Mouse (Mus musculus): Measurements from ENCODE around the gene Kif13a. TPM values are rescaled to one million over a fixed set of nuclear protein-coding genes. Genes with fewer than 3 reads are reported as not detected.
A peak's percentile ranks its signal among the peaks of the same experiment; 100 is the strongest.

Kif13a gene
- polyA plus RNA-seq, 1 experiment from 2014 or later = 30.6 TPM

DNA sequence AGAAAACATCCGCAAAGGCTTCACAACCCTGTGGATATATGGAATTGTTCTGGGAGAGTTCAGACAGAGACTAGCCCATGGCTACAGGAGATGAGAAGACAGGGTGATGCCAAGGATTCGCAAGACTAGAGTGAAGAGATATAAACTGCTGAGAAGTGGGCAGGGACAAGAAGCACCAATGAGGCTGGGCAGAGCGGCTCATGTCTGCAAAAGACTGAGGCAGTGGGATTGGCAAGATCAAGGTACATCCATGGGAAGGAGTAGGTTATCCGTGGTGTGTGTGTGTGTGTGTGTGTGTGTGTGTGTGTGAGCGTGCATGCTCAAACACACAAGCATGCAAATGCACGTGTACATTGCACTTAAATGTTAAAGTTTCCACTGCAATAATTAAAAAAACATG is 49.4 kb downstream of the Kif13a start:
- 86% methylated on average over 6 of the region's 6 CpGs for WGBS
- no peak for ATAC-seq (ENCODE audit: borderline replicate concordance, extremely low read depth, low FRiP score, low TSS enrichment)
- H3K4me3 ChIP-seq = no peak overlapping the region
- H3K27me3 ChIP-seq = no peaks in the 10 kb centered on the region
- no peak overlapping the region for H3K9ac ChIP-seq
- no peak overlapping the region for H3K4me2 ChIP-seq
- H3K4me1 ChIP-seq = peaks cover 52% of the 10 kb centered on the region
- no peak overlapping the region for H3K27ac ChIP-seq
- no peaks in the 10 kb centered on the region for H3K9me3 ChIP-seq
- no peaks in the 10 kb centered on the region for H3K36me3 ChIP-seq

DNA sequence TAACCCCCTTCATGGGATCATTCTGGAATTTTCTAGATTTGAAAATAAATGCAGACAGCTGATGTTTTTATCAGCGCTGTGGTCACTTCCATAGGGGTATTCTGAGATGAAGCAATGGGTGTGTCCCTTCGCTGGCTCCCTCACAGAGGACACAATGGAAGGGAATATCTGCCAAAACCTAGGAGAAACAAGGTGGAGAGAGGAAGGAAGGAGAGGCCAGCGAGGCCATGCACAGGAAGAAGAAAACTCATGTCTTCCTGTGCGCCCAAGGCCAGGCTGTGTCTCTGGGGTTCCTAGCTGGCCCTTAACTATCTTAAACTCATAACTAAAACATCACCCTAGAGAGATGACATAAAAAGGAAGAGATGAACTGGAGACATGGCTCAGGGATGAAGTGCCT is 52.6 kb downstream of the Kif13a start:
- H3K36me3 ChIP-seq = no peaks in the 10 kb centered on the region

GRCm38 (mm10) chr13:46875377-46875776 is 54.3 kb downstream of the Kif13a start:
- no peaks in the 10 kb centered on the region for H3K36me3 ChIP-seq
- H3K27me3 ChIP-seq = no peaks in the 10 kb centered on the region
- no peaks in the 10 kb centered on the region for H3K9me3 ChIP-seq
- no peak overlapping the region for H3K4me3 ChIP-seq
- no peak overlapping the region for H3K4me2 ChIP-seq
- peak; percentile 95 for ATAC-seq (ENCODE audit: borderline replicate concordance, extremely low read depth, low FRiP score, low TSS enrichment)
- WGBS = 8% methylated on average over 6 of the region's 6 CpGs
- peaks cover 58% of the 10 kb centered on the region for H3K4me1 ChIP-seq
- no peak overlapping the region; the same call in 1 of the 2 replicates for H3K9ac ChIP-seq
- peak overlapping the region; percentile 64 for H3K27ac ChIP-seq

More for the DNA sequence above, 52.6 kb downstream of the Kif13a start:
- H3K27ac ChIP-seq = peak overlapping the region; percentile 74
- 71% methylated on average over 4 of the region's 4 CpGs for WGBS
- no peak overlapping the region for H3K4me3 ChIP-seq
- no peaks in the 10 kb centered on the region for H3K27me3 ChIP-seq
- ATAC-seq (ENCODE audit: borderline replicate concordance, extremely low read depth, low FRiP score, low TSS enrichment) = no peak
- H3K4me2 ChIP-seq = no peak overlapping the region
- no peak overlapping the region for H3K9ac ChIP-seq
- no peaks in the 10 kb centered on the region for H3K9me3 ChIP-seq
- peaks cover 47% of the 10 kb centered on the region for H3K4me1 ChIP-seq

GRCm38 (mm10) chr13:46872732-46873131 is 56.9 kb downstream of the Kif13a start:
- H3K4me2 ChIP-seq = no peak overlapping the region
- 45% methylated on average over 11 of the region's 11 CpGs for WGBS
- ATAC-seq (ENCODE audit: borderline replicate concordance, extremely low read depth, low FRiP score, low TSS enrichment) = no peak

DNA sequence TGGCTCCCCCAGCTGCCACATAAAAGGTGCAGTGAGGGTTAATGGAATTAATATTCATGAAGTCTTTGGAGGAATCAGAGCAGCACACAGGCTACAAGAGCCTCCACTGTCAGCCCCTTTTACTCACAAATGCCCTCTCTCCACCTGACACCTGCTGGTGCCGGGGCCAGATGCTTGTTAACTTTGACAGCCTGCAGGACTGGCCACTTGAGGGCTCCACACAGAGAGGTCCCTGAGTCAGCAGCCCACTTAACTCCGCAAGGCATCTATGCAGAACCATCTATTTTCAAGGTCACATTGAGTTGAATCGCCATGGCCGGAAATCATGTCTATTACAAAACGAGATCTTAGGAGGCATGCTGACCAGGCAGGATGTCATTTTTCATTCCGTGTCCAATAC is 57.5 kb downstream of the Kif13a start:
- Histone ChIP-seq H3K4me2 (no peak overlapping the region), H3K27me3 (no peaks in the 10 kb centered on the region), H3K4me3 (no peak overlapping the region), H3K27ac (peak overlapping the region; percentile 20; the same call in 1 of the 2 replicates), H3K9me3 (no peaks in the 10 kb centered on the region), H3K4me1 (peaks cover 52% of the 10 kb centered on the region), H3K36me3 (no peaks in the 10 kb centered on the region), H3K9ac (no peak overlapping the region)
- 13% methylated on average over 6 of the region's 6 CpGs for WGBS
- ATAC-seq (ENCODE audit: borderline replicate concordance, extremely low read depth, low FRiP score, low TSS enrichment) = no peak

More at GRCm38 (mm10) chr13:46872732-46873131, 56.9 kb downstream of the Kif13a start:
- H3K9ac ChIP-seq = no peak overlapping the region
- H3K27ac ChIP-seq = peak overlapping the region; percentile 20; the same call in 1 of the 2 replicates
- H3K4me3 ChIP-seq = no peak overlapping the region
- H3K27me3 ChIP-seq = no peaks in the 10 kb centered on the region
- no peaks in the 10 kb centered on the region for H3K36me3 ChIP-seq
- no peaks in the 10 kb centered on the region for H3K9me3 ChIP-seq
- peaks cover 57% of the 10 kb centered on the region for H3K4me1 ChIP-seq

DNA sequence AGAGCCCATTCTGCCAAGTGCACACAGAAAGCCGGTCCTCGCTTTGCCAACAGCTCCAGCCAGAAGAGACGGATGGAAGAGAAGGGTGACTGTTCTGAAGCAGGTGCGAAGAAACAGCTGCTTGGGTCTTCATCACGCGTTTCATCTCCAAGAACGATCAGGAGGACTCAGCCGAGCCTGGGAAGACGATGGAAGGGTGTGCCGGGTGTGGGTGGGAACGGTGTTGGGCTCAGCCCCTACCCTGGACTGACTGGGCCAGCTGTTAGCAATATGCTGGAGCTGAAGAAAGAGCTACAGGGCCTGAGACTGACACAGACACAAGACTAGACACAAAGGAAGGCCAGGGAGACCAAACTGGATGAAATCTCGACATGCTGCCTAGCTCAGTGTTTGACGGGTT is 60.2 kb downstream of the Kif13a start:
- Histone ChIP-seq H3K4me2 (no peak overlapping the region), H3K36me3 (no peaks in the 10 kb centered on the region), H3K9me3 (no peaks in the 10 kb centered on the region), H3K4me3 (no peak overlapping the region), H3K27ac (no peak overlapping the region), H3K27me3 (no peaks in the 10 kb centered on the region), H3K4me1 (peaks cover 30% of the 10 kb centered on the region), H3K9ac (no peak overlapping the region)
- 87% methylated on average over 13 of the region's 13 CpGs for WGBS
- ATAC-seq (ENCODE audit: borderline replicate concordance, extremely low read depth, low FRiP score, low TSS enrichment) = no peak

DNA sequence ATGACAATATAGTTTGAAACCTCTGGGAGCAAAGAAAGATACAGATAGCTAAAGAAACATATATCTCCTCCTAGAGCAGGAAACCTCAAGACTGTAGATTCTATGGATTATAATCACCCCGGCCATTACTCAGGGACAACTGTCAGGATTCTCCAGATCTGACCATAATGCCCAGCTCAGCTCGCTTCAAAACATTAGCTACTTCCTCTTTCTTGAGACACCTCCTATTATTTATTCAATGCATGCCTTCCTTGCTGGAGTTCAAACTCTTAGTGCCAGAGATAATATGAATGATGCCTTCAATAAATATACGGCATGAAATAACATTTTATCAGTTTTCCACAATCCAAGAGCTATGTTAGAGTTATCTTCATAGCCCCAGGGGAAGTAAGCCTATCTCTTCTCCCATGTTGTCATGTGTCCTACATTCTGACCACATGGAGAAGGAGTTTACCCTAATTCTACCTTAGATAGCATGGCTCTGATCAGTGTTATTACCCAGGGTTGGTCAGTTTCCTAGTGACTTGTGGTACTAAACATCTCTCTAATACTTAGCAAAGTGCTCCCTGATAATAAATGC is 66.4 kb downstream of the Kif13a start:
- Histone ChIP-seq H3K27ac (no peak overlapping the region), H3K27me3 (no peaks in the 10 kb centered on the region), H3K9ac (no peak overlapping the region), H3K4me3 (no peak overlapping the region), H3K9me3 (no peaks in the 10 kb centered on the region), H3K4me1 (no peaks in the 10 kb centered on the region), H3K36me3 (no peaks in the 10 kb centered on the region), H3K4me2 (no peak overlapping the region)
- ATAC-seq (ENCODE audit: borderline replicate concordance, extremely low read depth, low FRiP score, low TSS enrichment) = no peak
- 46% methylated on average over 3 of the region's 3 CpGs for WGBS

DNA sequence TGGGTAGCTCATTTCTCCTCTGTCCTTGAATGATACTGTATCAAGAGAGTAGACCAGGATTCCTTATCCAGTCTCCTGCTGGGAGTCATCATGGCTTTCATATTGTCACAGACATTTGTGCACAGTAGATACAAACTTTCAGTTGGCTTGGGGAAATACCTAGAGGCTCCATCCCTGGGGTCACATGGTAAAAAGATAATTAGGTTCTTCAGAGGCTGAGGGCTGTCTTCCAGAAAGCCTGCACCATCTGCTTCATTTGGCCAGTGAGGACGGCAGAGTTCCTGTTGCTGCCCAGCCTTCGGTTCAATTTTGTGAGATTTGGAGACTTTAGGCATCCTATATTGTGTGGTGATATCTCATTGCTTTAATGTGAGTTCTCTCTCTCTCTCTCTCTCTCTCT is 69.8 kb downstream of the Kif13a start:
- no peak for ATAC-seq (ENCODE audit: borderline replicate concordance, extremely low read depth, low FRiP score, low TSS enrichment)

DNA sequence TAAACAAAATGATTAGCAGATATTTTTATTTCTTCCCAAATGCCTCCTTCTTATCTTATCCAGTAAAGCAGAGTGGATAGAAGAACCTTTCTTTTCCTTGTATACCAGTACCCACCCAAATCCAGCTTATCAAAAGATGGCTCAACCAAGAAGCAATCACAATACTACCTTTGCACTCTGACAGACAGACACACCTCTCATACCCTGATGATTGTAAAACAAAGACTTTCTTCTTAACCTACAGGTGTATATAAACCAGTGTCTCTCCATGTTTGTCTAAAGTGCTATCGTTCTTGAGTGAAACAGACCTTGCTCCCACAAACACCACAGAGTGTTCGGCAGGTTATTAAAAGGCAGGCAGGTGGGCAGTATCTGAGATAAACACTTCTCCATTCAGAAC is 70.5 kb downstream of the Kif13a start:
- WGBS = 85% methylated on average over 2 of the region's 2 CpGs
- Histone ChIP-seq H3K4me1 (peaks cover 10% of the 10 kb centered on the region; the same call in 1 of the 2 replicates), H3K9ac (no peak overlapping the region), H3K27ac (no peak overlapping the region), H3K4me2 (no peak overlapping the region), H3K36me3 (no peaks in the 10 kb centered on the region), H3K9me3 (no peaks in the 10 kb centered on the region), H3K27me3 (no peaks in the 10 kb centered on the region), H3K4me3 (no peak overlapping the region)
- no peak for ATAC-seq (ENCODE audit: borderline replicate concordance, extremely low read depth, low FRiP score, low TSS enrichment)

More for the DNA sequence above, 69.8 kb downstream of the Kif13a start:
- Histone ChIP-seq H3K36me3 (no peaks in the 10 kb centered on the region), H3K4me1 (peaks cover 10% of the 10 kb centered on the region; the same call in 1 of the 2 replicates), H3K9me3 (no peaks in the 10 kb centered on the region), H3K4me2 (no peak overlapping the region), H3K4me3 (no peak overlapping the region), H3K9ac (no peak overlapping the region), H3K27me3 (no peaks in the 10 kb centered on the region), H3K27ac (no peak overlapping the region)
- 84% methylated on average over 2 of the region's 2 CpGs for WGBS

- no peaks in the 10 kb centered on the region for H3K9me3 ChIP-seq
- H3K4me2 ChIP-seq = no peak overlapping the region
- 66% methylated on average over 8 of the region's 8 CpGs for WGBS
- H3K9ac ChIP-seq = no peak overlapping the region
- peaks cover 10% of the 10 kb centered on the region; the same call in 1 of the 2 replicates for H3K4me1 ChIP-seq
- H3K36me3 ChIP-seq = no peaks in the 10 kb centered on the region
- H3K27me3 ChIP-seq = no peaks in the 10 kb centered on the region
- no peak overlapping the region for H3K27ac ChIP-seq
- H3K4me3 ChIP-seq = no peak overlapping the region
- ATAC-seq (ENCODE audit: borderline replicate concordance, extremely low read depth, low FRiP score, low TSS enrichment) = no peak
Measured at GRCm38 (mm10) chr13:46858835-46859152, 70.9 kb downstream of the Kif13a start.

DNA sequence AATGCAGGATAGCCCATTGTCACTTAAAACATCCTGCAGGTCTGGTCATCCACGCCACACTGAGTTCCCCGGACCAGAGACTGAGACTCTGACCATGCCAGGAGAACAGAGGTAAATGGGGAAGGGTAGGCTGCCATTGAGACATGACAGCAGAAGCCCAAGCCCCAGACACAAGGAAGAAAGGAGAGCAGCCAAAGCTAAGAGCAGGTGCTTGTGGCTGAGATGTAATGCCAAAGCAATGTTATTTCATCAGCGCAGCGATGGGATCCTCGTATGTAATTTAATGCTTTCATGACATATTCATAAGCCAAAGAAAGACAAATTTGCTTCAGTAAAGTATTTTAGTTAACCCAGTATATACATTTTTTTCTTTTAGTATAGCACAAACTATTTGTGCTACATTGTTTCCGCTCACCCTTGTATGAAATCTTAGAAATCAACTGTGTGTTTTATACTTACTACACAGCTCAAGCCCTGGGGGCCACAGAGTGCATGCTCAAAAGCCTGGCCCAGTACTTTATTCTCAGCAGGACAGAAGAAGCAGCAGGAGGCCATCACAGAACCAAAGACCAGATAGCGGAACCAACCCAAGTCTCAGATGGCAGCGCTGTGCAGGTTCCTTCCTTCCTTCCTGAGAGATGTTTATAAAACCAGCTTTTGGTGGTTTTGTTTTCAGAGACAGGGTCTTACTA is 71.4 kb downstream of the Kif13a start:
- Histone ChIP-seq H3K4me2 (no peak overlapping the region), H3K4me3 (no peak overlapping the region), H3K27ac (no peak overlapping the region), H3K27me3 (no peaks in the 10 kb centered on the region), H3K4me1 (peaks cover 10% of the 10 kb centered on the region; the same call in 1 of the 2 replicates), H3K36me3 (no peaks in the 10 kb centered on the region), H3K9ac (no peak overlapping the region), H3K9me3 (no peaks in the 10 kb centered on the region)
- no peak for ATAC-seq (ENCODE audit: borderline replicate concordance, extremely low read depth, low FRiP score, low TSS enrichment)
- 93% methylated on average over 8 of the region's 8 CpGs for WGBS

- H3K4me1 ChIP-seq = peaks cover 10% of the 10 kb centered on the region; the same call in 1 of the 2 replicates
- H3K27me3 ChIP-seq = no peaks in the 10 kb centered on the region
- 74% methylated on average over 5 of the region's 5 CpGs for WGBS
- no peak for ATAC-seq (ENCODE audit: borderline replicate concordance, extremely low read depth, low FRiP score, low TSS enrichment)
- no peak overlapping the region for H3K4me2 ChIP-seq
- no peak overlapping the region for H3K4me3 ChIP-seq
- no peak overlapping the region for H3K9ac ChIP-seq
- no peaks in the 10 kb centered on the region for H3K36me3 ChIP-seq
- H3K27ac ChIP-seq = no peak overlapping the region
- H3K9me3 ChIP-seq = no peaks in the 10 kb centered on the region
Measured at GRCm38 (mm10) chr13:46854456-46854855, 75.2 kb downstream of the Kif13a start.
